Mouse (Mus musculus) CH12.LX (cell line): ENCODE results near the gene Olfr512. TPM values are rescaled to one million over a fixed set of nuclear protein-coding genes. Genes with fewer than 3 reads are reported as not detected.

ENCODE experiments used
- DNase-seq: peaks from one replicate; pipeline ENCODE4 v3.0.0-alpha.2; 2013; ENCODE audit errors: extremely low read depth
- H3K27ac ChIP-seq: 2 replicates; pipeline ENCODE4 v1.5.1; 2012; ENCODE audit warnings: low read depth, mild to moderate bottlenecking, control low read depth, moderate library complexity; ENCODE audit not compliant: insufficient read depth
- H3K27me3 ChIP-seq: replicated peaks from 2 replicates; pipeline ENCODE3; 2012; ENCODE audit warnings: inconsistent platforms
- H3K36me3 ChIP-seq, 2 experiments: replicated peaks in 1 of 2; 2 replicates each; pipeline versions ENCODE3 to v1.6.1; 2012; ENCODE audit warnings: inconsistent platforms in 1 of 2, low read length in 1 of 2, mild to moderate bottlenecking in 1 of 2, mixed read lengths in 1 of 2, moderate library complexity in 1 of 2; ENCODE audit not compliant: control insufficient read depth in 1 of 2, insufficient read depth in 1 of 2
- H3K4me1 ChIP-seq, 2 experiments: 2 replicates each; pipeline ENCODE4 v1.6.1; 2012; ENCODE audit warnings: inconsistent platforms in 1 of 2, moderate library complexity in 1 of 2; ENCODE audit not compliant: insufficient read depth in 2 of 2, control insufficient read depth in 1 of 2
- H3K4me2 ChIP-seq: 2 replicates; pipeline ENCODE4 v1.6.1; 2012; ENCODE audit warnings: low read depth, mild to moderate bottlenecking, control low read depth; ENCODE audit not compliant: poor library complexity, insufficient read depth, severe bottlenecking
- H3K4me3 ChIP-seq, 3 experiments: fragments of 150-350 bp in 1 of 3; sonication (generic) in 1 of 3; replicated peaks in 1 of 3; 2 replicates each; pipeline versions ENCODE3 to v1.5.1; 2011 to 2012; ENCODE audit warnings: low read depth in 2 of 3, low read length in 2 of 3, mild to moderate bottlenecking in 2 of 3, moderate library complexity in 2 of 3, control low read depth in 1 of 3, improper control_type of control experiment in 1 of 3, inconsistent platforms in 1 of 3, mixed read lengths in 1 of 3; ENCODE audit not compliant: poor library complexity in 1 of 3
- H3K79me2 ChIP-seq: replicated peaks from 2 replicates; pipeline ENCODE4 v1.6.1; 2012; ENCODE audit warnings: mild to moderate bottlenecking, moderate library complexity; ENCODE audit not compliant: control insufficient read depth, poor library complexity, insufficient read depth, severe bottlenecking; ENCODE audit errors: extremely low read depth
- H3K9ac ChIP-seq: 2 replicates; pipeline ENCODE4 v1.6.1; 2012; ENCODE audit warnings: low read depth, mild to moderate bottlenecking, control low read depth, moderate library complexity; ENCODE audit not compliant: insufficient read depth
- H3K9me3 ChIP-seq: replicated peaks from 2 replicates; pipeline ENCODE3; 2012; ENCODE audit warnings: low read length, inconsistent platforms, mixed read lengths
- E2F4 ChIP-seq: IDR thresholded peaks from 2 replicates; pipeline ENCODE4 v1.6.1; 2011; ENCODE audit warnings: low read depth, low read length, improper control_type of control experiment; ENCODE audit not compliant: insufficient replicate concordance
- ELF1 ChIP-seq: IDR thresholded peaks from 2 replicates; pipeline ENCODE4 v1.6.1; 2014; ENCODE audit warnings: low read depth, mild to moderate bottlenecking, inconsistent platforms, low read length, improper control_type of control experiment
- EP300 ChIP-seq: IDR thresholded peaks from 2 replicates; pipeline ENCODE4 v1.6.1; 2011; ENCODE audit warnings: low read length, improper control_type of control experiment
- ETS1 ChIP-seq: conservative IDR thresholded peaks from 2 replicates; pipeline ENCODE4 v1.6.1; 2012; ENCODE audit warnings: low read depth, mild to moderate bottlenecking, inconsistent platforms, low read length, improper control_type of control experiment, moderate library complexity
- GABPA ChIP-seq: IDR thresholded peaks from 2 replicates; pipeline ENCODE4 v1.6.1; 2012; ENCODE audit warnings: low read depth, low read length, improper control_type of control experiment, inconsistent platforms; ENCODE audit not compliant: insufficient replicate concordance
- HCFC1 ChIP-seq: IDR thresholded peaks from 2 replicates; pipeline ENCODE4 v1.6.1; 2012; ENCODE audit warnings: low read depth, mild to moderate bottlenecking, inconsistent platforms, low read length, improper control_type of control experiment
- JUND ChIP-seq: conservative IDR thresholded peaks from 2 replicates; pipeline ENCODE4 v1.6.1; 2011; ENCODE audit warnings: low read depth, low read length, improper control_type of control experiment
- KAT2A ChIP-seq: IDR thresholded peaks from 2 replicates; pipeline ENCODE4 v1.6.1; 2012; ENCODE audit warnings: low read length, improper control_type of control experiment, inconsistent platforms; ENCODE audit not compliant: insufficient replicate concordance
- MAX ChIP-seq: IDR thresholded peaks from 2 replicates; pipeline ENCODE4 v1.6.1; 2011; ENCODE audit warnings: low read length, improper control_type of control experiment
- MAZ ChIP-seq: IDR thresholded peaks from 2 replicates; pipeline ENCODE4 v1.6.1; 2012; ENCODE audit warnings: low read depth, mild to moderate bottlenecking, inconsistent platforms, low read length, improper control_type of control experiment, moderate library complexity
- MEF2A ChIP-seq: IDR thresholded peaks from 2 replicates; pipeline ENCODE4 v1.6.1; 2014; ENCODE audit warnings: low read depth, mild to moderate bottlenecking, inconsistent platforms, low read length, improper control_type of control experiment, borderline replicate concordance
- MXI1 ChIP-seq: IDR thresholded peaks from 2 replicates; pipeline ENCODE4 v1.6.1; 2011; ENCODE audit warnings: mild to moderate bottlenecking, low read depth, low read length, improper control_type of control experiment
- NRF1 ChIP-seq: IDR thresholded peaks from 2 replicates; pipeline ENCODE4 v1.6.1; 2014; ENCODE audit warnings: low read depth, mild to moderate bottlenecking, inconsistent platforms, low read length, improper control_type of control experiment, moderate library complexity
- POLR2A ChIP-seq: IDR thresholded peaks from 2 replicates; pipeline ENCODE4 v1.6.1; 2011; ENCODE audit warnings: low read depth, mild to moderate bottlenecking, improper control_type of control experiment, low read length
- POLR2AphosphoS2 ChIP-seq: IDR thresholded peaks from 2 replicates; pipeline ENCODE4 v1.6.1; 2011; ENCODE audit warnings: low read depth, low read length, improper control_type of control experiment
- RAD21 ChIP-seq: IDR thresholded peaks from 2 replicates; pipeline ENCODE4 v1.6.1; 2011; ENCODE audit warnings: low read depth, mild to moderate bottlenecking, low read length, improper control_type of control experiment, moderate library complexity
- SMC3 ChIP-seq: IDR thresholded peaks from 2 replicates; pipeline ENCODE4 v1.6.1; 2011; ENCODE audit warnings: low read depth, low read length, improper control_type of control experiment
- TCF12 ChIP-seq: IDR thresholded peaks from 2 replicates; pipeline ENCODE4 v1.6.1; 2014; ENCODE audit warnings: low read depth, mild to moderate bottlenecking, inconsistent platforms, low read length, improper control_type of control experiment
- UBTF ChIP-seq: IDR thresholded peaks from 2 replicates; pipeline ENCODE4 v1.6.1; 2012; ENCODE audit warnings: low read depth, mild to moderate bottlenecking, inconsistent platforms, low read length, improper control_type of control experiment, moderate library complexity
- USF2 ChIP-seq: conservative IDR thresholded peaks from 2 replicates; pipeline ENCODE4 v1.6.1; 2011; ENCODE audit warnings: low read depth, low read length, improper control_type of control experiment
- ZMIZ1 ChIP-seq: IDR thresholded peaks from 2 replicates; pipeline ENCODE4 v1.6.1; 2012; ENCODE audit warnings: low read depth, mild to moderate bottlenecking, inconsistent platforms, low read length, improper control_type of control experiment
- dilution Hi-C: fragments of 300-500 bp; cut with MboI; formaldehyde crosslinking; loops from 2 replicates; pipeline ENCODE4 v1.14.3; 2020; ENCODE audit warnings: low sequenced_read_pairs; ENCODE audit not compliant: extremely low pct_unique_long_range_greater_than_20kb, extremely low pct_ligation_motif_present
- in situ Hi-C: fragments of 300-500 bp; cut with MboI; formaldehyde crosslinking; loops from 3 replicates; pipeline ENCODE4 v1.14.3; 2019; ENCODE audit warnings: low sequenced_read_pairs, low pct_ligation_motif_present, low pct_unique_long_range_greater_than_20kb, mixed read lengths
- polyA plus RNA-seq: library from polyadenylated mRNA; unstranded; fragments of >175 nt; gene quantifications from 2 replicates; pipeline ENCODE4 v1.2.1, GENCODE M21; 2012; ENCODE audit warnings: low read depth; ENCODE audit not compliant: insufficient read length
- total RNA-seq, 2 experiments: library from RNA; depleted of rRNA; stranded (reverse); fragments of 300-350 nt in 1 of 2; fragments of >200 nt in 1 of 2; gene quantifications; 2 replicates each; pipeline ENCODE4 v1.2.3; 2012 to 2014

Gene Olfr512
- total and polyA plus RNA-seq, 3 experiments = not detected

DNA sequence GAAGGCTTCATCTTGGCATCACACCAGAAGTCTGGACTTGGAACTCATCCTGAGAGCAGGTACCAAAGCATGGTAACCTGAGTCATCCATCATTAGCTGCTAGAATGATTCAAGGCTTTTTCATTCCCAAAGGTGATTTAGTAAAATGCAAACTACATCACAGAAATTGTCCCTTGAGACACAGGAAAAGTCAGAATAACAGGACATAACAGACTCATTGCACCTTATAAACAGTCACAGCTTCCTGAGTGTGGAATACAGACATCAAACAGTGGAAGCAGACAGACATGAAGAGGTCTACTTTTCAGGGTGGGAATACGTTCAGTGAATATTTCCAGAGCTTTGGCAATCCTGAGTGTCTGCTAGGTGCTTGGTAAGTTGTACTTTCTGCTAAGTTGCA, 37.6 kb downstream of the Olfr512 start, which contains the start of gene Olfr513:
Gene Olfr513 (plus strand): TSS at position 301 of the 400 bp plus-strand sequence.
- Histone ChIP-seq H3K79me2 (no peaks in the 10 kb centered on the region), H3K9me3 (peaks cover 2% of the 10 kb centered on the region), H3K4me1 (no peaks in the 10 kb centered on the region), H3K4me2 (no peak within 1 kb of the TSS), H3K36me3 (no peaks in the 10 kb centered on the region), H3K27ac (no peak within 1 kb of the TSS), H3K9ac (no peak within 1 kb of the TSS), H3K27me3 (peaks cover 4% of the 10 kb centered on the region), H3K4me3 (no peak within 1 kb of the TSS)
- no peak for DNase-seq
- dilution Hi-C loops = no loop called here
- in situ Hi-C loops = no loop called here
- TF ChIP-seq RAD21 (no peak), POLR2AphosphoS2 (no peak), MAZ (no peak), TCF12 (no peak), SMC3 (no peak), KAT2A (no peak), ETS1 (no peak), MEF2A (no peak), JUND (no peak), HCFC1 (no peak), MAX (no peak), POLR2A (no peak), E2F4 (no peak), GABPA (no peak), UBTF (no peak), USF2 (no peak), MXI1 (no peak), NRF1 (no peak), EP300 (no peak)

DNA sequence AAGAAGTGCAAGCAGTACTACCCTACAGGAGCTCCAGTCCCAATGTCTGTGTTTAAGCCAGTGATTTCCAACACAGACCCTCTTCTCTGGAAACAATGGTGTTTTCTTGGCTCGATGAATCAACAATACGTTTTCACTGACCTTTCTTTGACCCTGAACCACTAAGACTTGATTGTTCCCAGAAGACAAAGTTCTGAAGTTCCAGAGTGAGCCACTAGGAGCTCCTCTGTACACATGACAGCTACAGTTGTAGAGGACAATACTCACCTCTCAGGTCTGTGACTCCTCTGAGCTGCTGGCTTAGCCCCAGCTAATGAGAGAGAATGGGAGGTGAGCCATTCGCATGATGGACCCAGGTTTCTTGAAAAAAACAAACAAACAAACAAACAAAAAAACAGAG, 47.3 kb downstream of the Olfr512 start:
- no peak overlapping the region for H3K4me2 ChIP-seq
- H3K27me3 ChIP-seq = peaks cover 14% of the 10 kb centered on the region
- H3K9ac ChIP-seq = no peak overlapping the region
- no peaks in the 10 kb centered on the region for H3K4me1 ChIP-seq
- in situ Hi-C loops = no loop called here
- dilution Hi-C loops = no loop called here
- H3K4me3 ChIP-seq = no peak overlapping the region
- DNase-seq = peak; percentile 2
- H3K9me3 ChIP-seq = no peaks in the 10 kb centered on the region
- no peak overlapping the region for H3K27ac ChIP-seq
- TF ChIP-seq MAX (no peak), MAZ (no peak), ELF1 (no peak), SMC3 (no peak), EP300 (no peak), ZMIZ1 (no peak), MEF2A (no peak), UBTF (no peak), KAT2A (no peak)
- TF ChIP-seq, all 38 proteins: peak for 0
- H3K36me3 ChIP-seq = no peaks in the 10 kb centered on the region
- H3K79me2 ChIP-seq = no peaks in the 10 kb centered on the region

Other genes with a start within 250 kb of the Olfr512 start
- gene Olfr498, start 248.0 kb upstream of the Olfr512 start, total RNA-seq (2012; rRNA removed) = not detected in 2 replicates
- not detected in 2 replicates for gene Olfr498, start 248.0 kb upstream of the Olfr512 start, total RNA-seq (2014; rRNA removed)
- not detected in 2 replicates for gene Olfr498, start 248.0 kb upstream of the Olfr512 start, polyA plus RNA-seq
- gene Olfr502, start 188.3 kb upstream of the Olfr512 start, total RNA-seq (2012; rRNA removed) = not detected in 2 replicates
- gene Olfr502, start 188.3 kb upstream of the Olfr512 start, total RNA-seq (2014; rRNA removed) = not detected in 2 replicates
- not detected in 2 replicates for gene Olfr502, start 188.3 kb upstream of the Olfr512 start, polyA plus RNA-seq
- gene Olfr503, start 168.8 kb upstream of the Olfr512 start, total RNA-seq (2012; rRNA removed) = not detected in 2 replicates
- gene Olfr503, start 168.8 kb upstream of the Olfr512 start, total RNA-seq (2014; rRNA removed) = not detected in 2 replicates
- gene Olfr503, start 168.8 kb upstream of the Olfr512 start, polyA plus RNA-seq = not detected in 2 replicates
- not detected in 2 replicates for gene Olfr504, start 147.5 kb upstream of the Olfr512 start, total RNA-seq (2012; rRNA removed)
- not detected in 2 replicates for gene Olfr504, start 147.5 kb upstream of the Olfr512 start, total RNA-seq (2014; rRNA removed)
- not detected in 2 replicates for gene Olfr504, start 147.5 kb upstream of the Olfr512 start, polyA plus RNA-seq
- gene Olfr506, start 102.5 kb upstream of the Olfr512 start, total RNA-seq (2012; rRNA removed) = not detected in 2 replicates
- gene Olfr506, start 102.5 kb upstream of the Olfr512 start, total RNA-seq (2014; rRNA removed) = not detected in 2 replicates
- not detected in 2 replicates for gene Olfr506, start 102.5 kb upstream of the Olfr512 start, polyA plus RNA-seq
- not detected in 2 replicates for gene Olfr507, start 91.5 kb upstream of the Olfr512 start, total RNA-seq (2012; rRNA removed)
- not detected in 2 replicates for gene Olfr507, start 91.5 kb upstream of the Olfr512 start, total RNA-seq (2014; rRNA removed)
- gene Olfr507, start 91.5 kb upstream of the Olfr512 start, polyA plus RNA-seq = not detected in 2 replicates
- not detected in 2 replicates for gene Olfr508, start 83.3 kb upstream of the Olfr512 start, total RNA-seq (2012; rRNA removed)
- gene Olfr508, start 83.3 kb upstream of the Olfr512 start, total RNA-seq (2014; rRNA removed) = not detected in 2 replicates
- not detected in 2 replicates for gene Olfr508, start 83.3 kb upstream of the Olfr512 start, polyA plus RNA-seq
- gene Olfr509, start 61.4 kb upstream of the Olfr512 start, total RNA-seq (2012; rRNA removed) = not detected in 2 replicates
- gene Olfr509, start 61.4 kb upstream of the Olfr512 start, total RNA-seq (2014; rRNA removed) = not detected in 2 replicates
- gene Olfr509, start 61.4 kb upstream of the Olfr512 start, polyA plus RNA-seq = not detected in 2 replicates
- not detected in 2 replicates for gene Olfr510, start 46.9 kb upstream of the Olfr512 start, total RNA-seq (2012; rRNA removed)
- not detected in 2 replicates for gene Olfr510, start 46.9 kb upstream of the Olfr512 start, total RNA-seq (2014; rRNA removed)
- gene Olfr510, start 46.9 kb upstream of the Olfr512 start, polyA plus RNA-seq = not detected in 2 replicates
- not detected in 2 replicates for gene Olfr513, start 37.7 kb downstream of the Olfr512 start, total RNA-seq (2012; rRNA removed)
- not detected in 2 replicates for gene Olfr513, start 37.7 kb downstream of the Olfr512 start, total RNA-seq (2014; rRNA removed)
- gene Olfr513, start 37.7 kb downstream of the Olfr512 start, polyA plus RNA-seq = not detected in 2 replicates
- not detected in 2 replicates for gene Olfr514, start 112.7 kb downstream of the Olfr512 start, total RNA-seq (2012; rRNA removed)
- not detected in 2 replicates for gene Olfr514, start 112.7 kb downstream of the Olfr512 start, total RNA-seq (2014; rRNA removed)
- not detected in 2 replicates for gene Olfr514, start 112.7 kb downstream of the Olfr512 start, polyA plus RNA-seq
- not detected in 2 replicates for gene Olfr516, start 137.2 kb downstream of the Olfr512 start, total RNA-seq (2012; rRNA removed)
- gene Olfr516, start 137.2 kb downstream of the Olfr512 start, total RNA-seq (2014; rRNA removed) = not detected in 2 replicates
- gene Olfr516, start 137.2 kb downstream of the Olfr512 start, polyA plus RNA-seq = not detected in 2 replicates
- not detected in 2 replicates for gene Olfr517, start 159.1 kb downstream of the Olfr512 start, total RNA-seq (2012; rRNA removed)
- not detected in 2 replicates for gene Olfr517, start 159.1 kb downstream of the Olfr512 start, total RNA-seq (2014; rRNA removed)
- not detected in 2 replicates for gene Olfr517, start 159.1 kb downstream of the Olfr512 start, polyA plus RNA-seq
- gene Olfr518, start 171.7 kb downstream of the Olfr512 start, total RNA-seq (2012; rRNA removed) = not detected in 2 replicates
- not detected in 2 replicates for gene Olfr518, start 171.7 kb downstream of the Olfr512 start, total RNA-seq (2014; rRNA removed)
- gene Olfr518, start 171.7 kb downstream of the Olfr512 start, polyA plus RNA-seq = not detected in 2 replicates
- gene Olfr519, start 181.1 kb downstream of the Olfr512 start, total RNA-seq (2012; rRNA removed) = not detected in 2 replicates
- gene Olfr519, start 181.1 kb downstream of the Olfr512 start, total RNA-seq (2014; rRNA removed) = not detected in 2 replicates
- gene Olfr519, start 181.1 kb downstream of the Olfr512 start, polyA plus RNA-seq = not detected in 2 replicates
- gene Nlrp10, start 216.9 kb downstream of the Olfr512 start, total RNA-seq (2012; rRNA removed) = 0.13 TPM in 2 replicates
- 0.12 TPM in 2 replicates for gene Nlrp10, start 216.9 kb downstream of the Olfr512 start, total RNA-seq (2014; rRNA removed)
- gene Nlrp10, start 216.9 kb downstream of the Olfr512 start, polyA plus RNA-seq = 0.10 and 0.11 TPM in 2 replicates
- 116 and 119 TPM in 2 replicates for gene Eif3f, start 221.1 kb downstream of the Olfr512 start, total RNA-seq (2012; rRNA removed)
- 86.9 and 92.0 TPM in 2 replicates for gene Eif3f, start 221.1 kb downstream of the Olfr512 start, total RNA-seq (2014; rRNA removed)
- gene Eif3f, start 221.1 kb downstream of the Olfr512 start, polyA plus RNA-seq = 170 and 172 TPM in 2 replicates
- 0.13 TPM in 1 of 2 replicates, not detected in the other for gene Tub, start 237.0 kb downstream of the Olfr512 start, total RNA-seq (2012; rRNA removed)
- gene Tub, start 237.0 kb downstream of the Olfr512 start, total RNA-seq (2014; rRNA removed) = not detected in 2 replicates
- gene Tub, start 237.0 kb downstream of the Olfr512 start, polyA plus RNA-seq = not detected in 2 replicates